Mouse (Mus musculus): ENCODE data around the gene 1700017N19Rik. TPM values are rescaled to one million over a fixed set of nuclear protein-coding genes. Genes with fewer than 3 reads are reported as not detected.

1700017N19Rik gene
- total and polyA plus RNA-seq, 2 experiments from 2014 or later, result not detected

DNA sequence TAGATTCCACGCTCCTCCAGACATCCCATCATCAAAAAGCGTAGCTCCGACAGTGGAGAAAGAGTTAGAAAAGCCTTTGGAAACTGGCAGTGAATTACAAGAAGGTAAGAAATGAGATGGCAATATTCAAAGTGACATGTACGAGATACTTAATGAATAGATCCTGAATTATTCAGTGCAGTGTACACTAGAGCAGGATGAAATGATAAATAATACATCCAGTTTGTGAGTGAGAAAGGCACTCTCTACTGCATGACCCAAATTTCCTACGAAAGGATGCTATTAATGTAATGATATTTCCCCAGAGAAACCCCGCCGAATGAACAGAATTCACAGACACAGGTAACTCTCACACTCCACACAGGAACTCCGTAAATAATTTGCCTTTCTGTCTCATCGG lies 13.2 kb downstream of the 1700017N19Rik start:
- no peaks in the 10 kb centered on the region for H3K4me1 ChIP-seq (ENCODE audit: control insufficient read depth, insufficient read depth)
- no peak overlapping the region for H3K4me3 ChIP-seq (ENCODE audit: low read depth, low read length)
- H3K9ac ChIP-seq (replicated peaks; ENCODE audit: low read depth, low read length), result no peak overlapping the region
- no peak for ATAC-seq (ENCODE audit: insufficient read depth, low read depth)
- H3K36me3 ChIP-seq (replicated peaks; ENCODE audit: control insufficient read depth, insufficient read depth, low read length), result no peaks in the 10 kb centered on the region
- TF ChIP-seq CTCF (IDR thresholded peaks at IDR 0.05; ENCODE audit: low read depth) (no peak), EP300 (IDR thresholded peaks at IDR 0.05; ENCODE audit: low read depth) (no peak)
- 82% methylated on average over 9 of the region's 9 CpGs for WGBS
- no peaks in the 10 kb centered on the region for H3K9me3 ChIP-seq (replicated peaks; ENCODE audit: control insufficient read depth, low read length)
- no peak overlapping the region for H3K4me2 ChIP-seq (ENCODE audit: low read depth, low read length)
- H3K27ac ChIP-seq (ENCODE audit: low read depth), result no peak overlapping the region
- DNase-seq (ENCODE audit: low spot score), result no peak
- H3K27me3 ChIP-seq (ENCODE audit: control insufficient read depth, insufficient read depth, low read length), result no peaks in the 10 kb centered on the region

DNA sequence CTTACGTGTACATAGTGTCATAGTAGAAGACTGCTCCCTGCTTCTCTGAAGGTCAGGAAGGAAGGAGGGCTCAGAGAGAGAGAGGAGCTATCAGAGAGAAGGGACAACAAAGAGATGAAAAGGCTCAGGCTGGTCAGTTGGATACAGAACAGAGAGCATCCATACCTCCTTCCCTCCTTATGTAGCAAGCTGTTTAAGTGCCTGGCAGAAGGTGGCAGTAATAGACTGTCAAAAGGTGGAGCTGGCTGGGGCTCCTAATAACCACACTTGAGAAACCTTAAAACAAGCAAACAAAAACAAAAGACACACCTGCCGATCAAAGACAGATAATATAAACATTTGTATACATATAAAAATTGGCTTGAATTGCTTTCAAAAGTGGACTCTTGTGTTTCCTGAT lies 14.0 kb downstream of the 1700017N19Rik start:
- Histone ChIP-seq H3K27ac (ENCODE audit: low read depth) (no peak overlapping the region), H3K36me3 (replicated peaks; ENCODE audit: control insufficient read depth, insufficient read depth, low read length) (no peaks in the 10 kb centered on the region), H3K27me3 (ENCODE audit: control insufficient read depth, insufficient read depth, low read length) (no peaks in the 10 kb centered on the region), H3K9me3 (replicated peaks; ENCODE audit: control insufficient read depth, low read length) (no peaks in the 10 kb centered on the region), H3K9ac (replicated peaks; ENCODE audit: low read depth, low read length) (no peak overlapping the region), H3K4me3 (ENCODE audit: low read depth, low read length) (no peak overlapping the region), H3K4me1 (ENCODE audit: control insufficient read depth, insufficient read depth) (no peaks in the 10 kb centered on the region), H3K4me2 (ENCODE audit: low read depth, low read length) (no peak overlapping the region)
- ATAC-seq (ENCODE audit: insufficient read depth, low read depth) (no peak), DNase-seq (ENCODE audit: low spot score) (no peak)
- 72% methylated on average over 2 of the region's 2 CpGs for WGBS
- TF ChIP-seq CTCF (IDR thresholded peaks at IDR 0.05; ENCODE audit: low read depth) (no peak), EP300 (IDR thresholded peaks at IDR 0.05; ENCODE audit: low read depth) (no peak)

DNA sequence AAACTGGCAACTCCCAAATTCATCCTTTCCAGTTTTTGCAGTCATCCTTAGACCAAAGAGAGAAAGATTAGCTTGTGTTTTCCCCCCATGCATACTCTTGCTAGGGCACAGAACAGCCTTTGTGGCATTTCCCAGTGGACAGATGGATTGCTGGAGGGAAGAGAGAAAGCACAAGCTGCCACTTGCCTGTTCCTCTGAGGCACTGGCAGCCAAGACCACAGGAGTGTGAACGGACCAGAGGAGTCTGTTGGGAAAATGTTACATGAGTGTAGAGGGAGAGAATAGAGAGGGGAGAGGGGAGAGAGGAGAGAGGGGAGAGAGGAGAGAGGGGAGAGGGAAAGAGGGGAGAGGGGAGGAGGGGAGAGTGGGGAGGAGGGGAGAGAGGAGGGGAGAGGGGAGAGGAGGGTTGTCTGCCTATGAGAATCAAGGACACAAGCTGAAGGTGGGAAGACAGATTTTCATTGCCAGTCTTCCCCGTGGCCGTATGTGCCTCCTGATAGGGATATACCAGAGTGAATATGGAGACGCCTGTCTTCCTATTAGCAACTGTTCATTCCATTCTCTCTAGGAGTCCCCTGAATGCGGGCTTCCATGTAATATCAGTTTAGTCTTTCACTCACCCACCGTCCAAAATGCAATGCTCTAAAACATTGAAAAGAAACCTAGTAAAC lies 27.1 kb downstream of the 1700017N19Rik start:
- Histone ChIP-seq H3K27ac (ENCODE audit: low read depth) (no peak overlapping the region), H3K9ac (replicated peaks; ENCODE audit: low read depth, low read length) (no peak overlapping the region), H3K36me3 (replicated peaks; ENCODE audit: control insufficient read depth, insufficient read depth, low read length) (no peaks in the 10 kb centered on the region), H3K27me3 (ENCODE audit: control insufficient read depth, insufficient read depth, low read length) (no peaks in the 10 kb centered on the region), H3K4me2 (ENCODE audit: low read depth, low read length) (no peak overlapping the region), H3K4me1 (ENCODE audit: control insufficient read depth, insufficient read depth) (no peaks in the 10 kb centered on the region), H3K9me3 (replicated peaks; ENCODE audit: control insufficient read depth, low read length) (no peaks in the 10 kb centered on the region), H3K4me3 (ENCODE audit: low read depth, low read length) (no peak overlapping the region)
- no peak for TF ChIP-seq EP300 (IDR thresholded peaks at IDR 0.05; ENCODE audit: low read depth)
- no peak for TF ChIP-seq CTCF (IDR thresholded peaks at IDR 0.05; ENCODE audit: low read depth)
- 70% methylated on average over 6 of the region's 6 CpGs for WGBS
- ATAC-seq (ENCODE audit: insufficient read depth, low read depth), result no peak
- DNase-seq (ENCODE audit: low spot score), result no peak

DNA sequence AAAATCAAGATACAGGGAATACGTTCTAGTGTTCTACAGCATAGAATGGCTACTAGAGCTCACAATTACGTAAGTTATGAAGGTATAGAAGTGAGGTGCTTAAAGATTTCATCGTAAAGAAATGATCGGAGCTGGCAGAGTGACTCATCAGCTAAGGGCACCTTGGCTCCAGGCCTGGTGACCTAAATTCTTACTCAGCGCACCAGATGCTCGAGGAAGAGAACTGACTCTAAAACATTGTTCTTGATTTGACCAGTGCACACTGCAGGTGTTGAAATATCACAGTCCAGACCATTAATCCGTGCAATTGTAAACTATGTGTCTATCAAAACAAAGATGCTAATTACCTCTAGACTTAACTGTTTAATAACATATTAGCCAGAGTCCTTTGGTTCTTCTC lies 29.2 kb downstream of the 1700017N19Rik start:
- H3K27me3 ChIP-seq (ENCODE audit: control insufficient read depth, insufficient read depth, low read length), result no peaks in the 10 kb centered on the region
- no peak overlapping the region for H3K27ac ChIP-seq (ENCODE audit: low read depth)
- no peak overlapping the region for H3K4me3 ChIP-seq (ENCODE audit: low read depth, low read length)
- H3K9ac ChIP-seq (replicated peaks; ENCODE audit: low read depth, low read length), result no peak overlapping the region
- DNase-seq (ENCODE audit: low spot score), result no peak
- 78% methylated on average over 7 of the region's 7 CpGs for WGBS
- no peak overlapping the region for H3K4me2 ChIP-seq (ENCODE audit: low read depth, low read length)
- no peaks in the 10 kb centered on the region for H3K9me3 ChIP-seq (replicated peaks; ENCODE audit: control insufficient read depth, low read length)
- no peak for ATAC-seq (ENCODE audit: insufficient read depth, low read depth)
- H3K4me1 ChIP-seq (ENCODE audit: control insufficient read depth, insufficient read depth), result no peaks in the 10 kb centered on the region
- no peak for TF ChIP-seq EP300 (IDR thresholded peaks at IDR 0.05; ENCODE audit: low read depth)
- TF ChIP-seq CTCF (IDR thresholded peaks at IDR 0.05; ENCODE audit: low read depth), result no peak
- H3K36me3 ChIP-seq (replicated peaks; ENCODE audit: control insufficient read depth, insufficient read depth, low read length), result no peaks in the 10 kb centered on the region

DNA sequence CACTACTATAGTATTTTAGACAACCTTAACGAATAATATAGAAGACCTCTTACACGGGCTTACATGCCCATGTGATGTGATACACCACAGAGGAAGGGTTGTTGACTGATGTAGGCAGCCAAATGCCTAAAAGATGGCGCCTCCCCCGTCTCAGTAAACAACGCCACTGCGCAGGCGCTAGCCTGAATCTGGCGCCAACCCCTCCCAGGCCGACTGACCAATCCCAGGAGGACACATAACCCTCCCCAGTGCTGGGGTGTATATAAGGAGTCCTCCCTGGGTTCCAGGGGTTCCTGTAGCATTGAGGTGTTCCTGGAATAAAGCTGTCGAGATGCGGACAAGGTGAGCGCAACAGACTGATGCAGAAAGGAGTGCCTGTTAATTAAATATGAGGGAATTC lies 29.8 kb downstream of the 1700017N19Rik start:
- no peaks in the 10 kb centered on the region for H3K4me1 ChIP-seq (ENCODE audit: control insufficient read depth, insufficient read depth)
- no peak overlapping the region for H3K27ac ChIP-seq (ENCODE audit: low read depth)
- no peaks in the 10 kb centered on the region for H3K27me3 ChIP-seq (ENCODE audit: control insufficient read depth, insufficient read depth, low read length)
- H3K4me2 ChIP-seq (ENCODE audit: low read depth, low read length), result no peak overlapping the region
- no peak for TF ChIP-seq EP300 (IDR thresholded peaks at IDR 0.05; ENCODE audit: low read depth)
- no peak for TF ChIP-seq CTCF (IDR thresholded peaks at IDR 0.05; ENCODE audit: low read depth)
- no peaks in the 10 kb centered on the region for H3K9me3 ChIP-seq (replicated peaks; ENCODE audit: control insufficient read depth, low read length)
- WGBS, result 85% methylated on average over 12 of the region's 12 CpGs
- no peaks in the 10 kb centered on the region for H3K36me3 ChIP-seq (replicated peaks; ENCODE audit: control insufficient read depth, insufficient read depth, low read length)
- no peak overlapping the region for H3K9ac ChIP-seq (replicated peaks; ENCODE audit: low read depth, low read length)
- no peak for DNase-seq (ENCODE audit: low spot score)
- ATAC-seq (ENCODE audit: insufficient read depth, low read depth), result no peak
- H3K4me3 ChIP-seq (ENCODE audit: low read depth, low read length), result no peak overlapping the region

DNA sequence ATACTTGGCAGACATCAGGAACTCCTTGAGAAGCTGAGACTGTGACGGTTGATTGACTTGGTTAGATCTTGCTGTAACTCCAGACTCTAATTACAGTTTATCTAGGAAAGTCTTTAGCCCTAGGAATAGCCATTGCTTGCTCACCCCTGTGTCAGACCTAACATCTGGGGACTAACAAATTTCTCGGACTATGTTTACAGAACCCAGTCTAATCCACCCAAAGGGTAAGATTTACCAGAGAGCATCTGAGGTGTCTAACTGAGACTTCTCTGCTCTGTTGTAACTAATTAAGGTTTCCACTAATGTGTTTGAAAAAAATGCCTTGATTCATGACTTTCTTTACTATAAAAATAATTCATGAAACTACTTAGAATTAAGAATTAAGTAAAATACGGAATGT lies 32.2 kb downstream of the 1700017N19Rik start:
- H3K9ac ChIP-seq (replicated peaks; ENCODE audit: low read depth, low read length), result no peak overlapping the region
- WGBS, result 62% methylated on average over 3 of the region's 3 CpGs

More for the DNA sequence above, 32.2 kb downstream of the 1700017N19Rik start:
- Histone ChIP-seq H3K4me3 (ENCODE audit: low read depth, low read length) (no peak overlapping the region), H3K27me3 (ENCODE audit: control insufficient read depth, insufficient read depth, low read length) (no peaks in the 10 kb centered on the region), H3K36me3 (replicated peaks; ENCODE audit: control insufficient read depth, insufficient read depth, low read length) (no peaks in the 10 kb centered on the region), H3K9me3 (replicated peaks; ENCODE audit: control insufficient read depth, low read length) (no peaks in the 10 kb centered on the region), H3K27ac (ENCODE audit: low read depth) (no peak overlapping the region), H3K4me1 (ENCODE audit: control insufficient read depth, insufficient read depth) (no peaks in the 10 kb centered on the region), H3K4me2 (ENCODE audit: low read depth, low read length) (no peak overlapping the region)
- TF ChIP-seq EP300 (IDR thresholded peaks at IDR 0.05; ENCODE audit: low read depth) (no peak), CTCF (IDR thresholded peaks at IDR 0.05; ENCODE audit: low read depth) (no peak)
- no peak for ATAC-seq (ENCODE audit: insufficient read depth, low read depth)
- DNase-seq (ENCODE audit: low spot score), result no peak

Measured in heart, postnatal 0 days (tissue).